Mouse (Mus musculus): ENCODE data around the gene Slirp. TPM values are rescaled to one million over a fixed set of nuclear protein-coding genes. Genes with fewer than 3 reads are reported as not detected.
A peak's percentile ranks its signal among the peaks of the same experiment; 100 is the strongest.
"Not testable (repeated sequence)": the region's sequence is repeated elsewhere in the genome, so short reads cannot be mapped to it uniquely, and the experiment has no call there.

The Slirp gene
- total and polyA plus RNA-seq, 2 experiments from 2014 or later = 224 to 288 TPM

GRCm38 (mm10) chr12:87494421-87494820 is 50.7 kb downstream of the Slirp start, which contains the start of gene Gm5788:
Gene Gm5788 (plus strand): TSS chr12:87494721.
- not testable (repeated sequence) for H3K36me3 ChIP-seq (replicated peaks; ENCODE audit: control insufficient read depth, insufficient read depth, low read length); H3K4me2 ChIP-seq (ENCODE audit: low read depth, low read length); H3K9ac ChIP-seq (replicated peaks; ENCODE audit: low read depth, low read length); H3K27ac ChIP-seq (ENCODE audit: low read depth); H3K27me3 ChIP-seq (ENCODE audit: control insufficient read depth, insufficient read depth, low read length); H3K9me3 ChIP-seq (replicated peaks; ENCODE audit: control insufficient read depth, low read length); H3K4me1 ChIP-seq (ENCODE audit: control insufficient read depth, insufficient read depth); DNase-seq (ENCODE audit: low spot score); H3K4me3 ChIP-seq (ENCODE audit: low read depth, low read length); ATAC-seq (ENCODE audit: insufficient read depth, low read depth)
- 78% methylated on average over 3 of the region's 3 CpGs for WGBS

Small RNA genes within 50 kb of the gene (microRNA-seq; reads per million reads assigned to microRNA genes)
- 119 reads per million, percentile 59 among the genes with 10 or more reads in this experiment for gene Mir3068

Other genes with a start within 250 kb of the Slirp start
- not detected in 2 replicates for gene Samd15, start 244.2 kb upstream of the Slirp start, total RNA-seq (2014; rRNA removed; ENCODE audit: low replicate concordance)
- 0.46 and 0.59 TPM in 2 replicates for gene Samd15, start 244.2 kb upstream of the Slirp start, polyA plus RNA-seq (2015; fragmentation: Nextera tagmentation; extraction: Ambion mirVana)
- gene Tmed8, start 243.4 kb upstream of the Slirp start, total RNA-seq (2014; rRNA removed; ENCODE audit: low replicate concordance) = 3.7 and 3.9 TPM in 2 replicates
- gene Tmed8, start 243.4 kb upstream of the Slirp start, polyA plus RNA-seq (2015; fragmentation: Nextera tagmentation; extraction: Ambion mirVana) = 0.62 and 0.89 TPM in 2 replicates
- not detected in 2 replicates for gene Noxred1, start 205.2 kb upstream of the Slirp start, total RNA-seq (2014; rRNA removed; ENCODE audit: low replicate concordance)
- 0.30 and 0.37 TPM in 2 replicates for gene Noxred1, start 205.2 kb upstream of the Slirp start, polyA plus RNA-seq (2015; fragmentation: Nextera tagmentation; extraction: Ambion mirVana)
- gene Vipas39, start 177.6 kb upstream of the Slirp start, total RNA-seq (2014; rRNA removed; ENCODE audit: low replicate concordance) = 34.1 and 40.4 TPM in 2 replicates
- 29.2 and 31.4 TPM in 2 replicates for gene Vipas39, start 177.6 kb upstream of the Slirp start, polyA plus RNA-seq (2015; fragmentation: Nextera tagmentation; extraction: Ambion mirVana)
- 80.7 and 93.4 TPM in 2 replicates for gene Ahsa1, start 177.4 kb upstream of the Slirp start, total RNA-seq (2014; rRNA removed; ENCODE audit: low replicate concordance)
- 109 and 113 TPM in 2 replicates for gene Ahsa1, start 177.4 kb upstream of the Slirp start, polyA plus RNA-seq (2015; fragmentation: Nextera tagmentation; extraction: Ambion mirVana)
- gene Ism2, start 144.2 kb upstream of the Slirp start, total RNA-seq (2014; rRNA removed; ENCODE audit: low replicate concordance) = 0.31 TPM in 1 of 2 replicates, not detected in the other
- gene Ism2, start 144.2 kb upstream of the Slirp start, polyA plus RNA-seq (2015; fragmentation: Nextera tagmentation; extraction: Ambion mirVana) = 0.20 and 0.30 TPM in 2 replicates
- 23.5 and 66.6 TPM in 2 replicates for gene Sptlc2, start 55.5 kb upstream of the Slirp start, total RNA-seq (2014; rRNA removed; ENCODE audit: low replicate concordance)
- 65.1 and 67.0 TPM in 2 replicates for gene Sptlc2, start 55.5 kb upstream of the Slirp start, polyA plus RNA-seq (2015; fragmentation: Nextera tagmentation; extraction: Ambion mirVana)
- gene Alkbh1, start 121 bp downstream of the Slirp start, total RNA-seq (2014; rRNA removed; ENCODE audit: low replicate concordance) = 26.2 and 26.6 TPM in 2 replicates
- gene Alkbh1, start 121 bp downstream of the Slirp start, polyA plus RNA-seq (2015; fragmentation: Nextera tagmentation; extraction: Ambion mirVana) = 14.3 and 17.7 TPM in 2 replicates
- 20.9 and 35.6 TPM in 2 replicates for gene Snw1, start 28.4 kb downstream of the Slirp start, total RNA-seq (2014; rRNA removed; ENCODE audit: low replicate concordance)
- 68.1 and 70.1 TPM in 2 replicates for gene Snw1, start 28.4 kb downstream of the Slirp start, polyA plus RNA-seq (2015; fragmentation: Nextera tagmentation; extraction: Ambion mirVana)
- not detected in 2 replicates for gene Gm5788, start 50.8 kb downstream of the Slirp start, total RNA-seq (2014; rRNA removed; ENCODE audit: low replicate concordance)
- gene Gm5788, start 50.8 kb downstream of the Slirp start, polyA plus RNA-seq (2015; fragmentation: Nextera tagmentation; extraction: Ambion mirVana) = not detected in 2 replicates
- not detected in 2 replicates for gene Gm8300, start 70.4 kb downstream of the Slirp start, total RNA-seq (2014; rRNA removed; ENCODE audit: low replicate concordance)
- gene Gm8300, start 70.4 kb downstream of the Slirp start, polyA plus RNA-seq (2015; fragmentation: Nextera tagmentation; extraction: Ambion mirVana) = not detected in 2 replicates
- gene Oog1, start 158.8 kb downstream of the Slirp start, total RNA-seq (2014; rRNA removed; ENCODE audit: low replicate concordance) = not detected in 2 replicates
- not detected in 2 replicates for gene Oog1, start 158.8 kb downstream of the Slirp start, polyA plus RNA-seq (2015; fragmentation: Nextera tagmentation; extraction: Ambion mirVana)
- gene Gm4027, start 175.0 kb downstream of the Slirp start, total RNA-seq (2014; rRNA removed; ENCODE audit: low replicate concordance) = not detected in 2 replicates
- gene Gm4027, start 175.0 kb downstream of the Slirp start, polyA plus RNA-seq (2015; fragmentation: Nextera tagmentation; extraction: Ambion mirVana) = not detected in 2 replicates
- not detected in 2 replicates for gene Gm16381, start 200.7 kb downstream of the Slirp start, total RNA-seq (2014; rRNA removed; ENCODE audit: low replicate concordance)
- gene Gm16381, start 200.7 kb downstream of the Slirp start, polyA plus RNA-seq (2015; fragmentation: Nextera tagmentation; extraction: Ambion mirVana) = not detected in 2 replicates

Measured in heart, postnatal 0 days (tissue).